Mouse (Mus musculus): ENCODE results near the gene Cdhr5. TPM values are rescaled to one million over a fixed set of nuclear protein-coding genes. Genes with fewer than 3 reads are reported as not detected.

Cdhr5 gene
- polyA plus RNA-seq, 1 experiment from 2014 or later, result not detected

GRCm38 (mm10) chr7:141229702-141230101 lies 46.9 kb downstream of the Cdhr5 start:
- DNase-seq (ENCODE audit: low spot score), result no peak
- H3K4me1 ChIP-seq (replicated peaks), result peaks cover 26% of the 10 kb centered on the region
- H3K36me3 ChIP-seq, result peaks cover 46% of the 10 kb centered on the region
- WGBS, result 63% methylated on average over 6 of the region's 6 CpGs
- H3K4me3 ChIP-seq, result peak overlapping the region; percentile 73
- H3K27ac ChIP-seq, result peak overlapping the region; percentile 99; the same call in 1 of the 2 replicates
- H3K9me3 ChIP-seq, result no peaks in the 10 kb centered on the region
- no peaks in the 10 kb centered on the region for H3K27me3 ChIP-seq (ENCODE audit: insufficient read depth, poor library complexity, severe bottlenecking)

- Histone ChIP-seq H3K4me1 (replicated peaks) (peaks cover 26% of the 10 kb centered on the region), H3K9me3 (no peaks in the 10 kb centered on the region), H3K4me3 (peak within 1 kb of the TSS; percentile 73), H3K27me3 (ENCODE audit: insufficient read depth, poor library complexity, severe bottlenecking) (no peaks in the 10 kb centered on the region), H3K27ac (peak within 1 kb of the TSS; percentile 99), H3K36me3 (peaks cover 33% of the 10 kb centered on the region)
- peak; percentile 93 for DNase-seq (ENCODE audit: low spot score)
- WGBS, result under 1% methylated on average over 76 of the region's 76 CpGs
Measured at GRCm38 (mm10) chr7:141228279-141229067, 48.1 kb downstream of the Cdhr5 start, which contains the start of gene Phrf1. Phrf1 (plus strand) TSS chr7:141228784.

GRCm38 (mm10) chr7:141227796-141228195 lies 48.8 kb downstream of the Cdhr5 start:
- peaks cover 27% of the 10 kb centered on the region for H3K36me3 ChIP-seq
- no peak for DNase-seq (ENCODE audit: low spot score)
- peaks cover 27% of the 10 kb centered on the region for H3K4me1 ChIP-seq (replicated peaks)
- H3K27me3 ChIP-seq (ENCODE audit: insufficient read depth, poor library complexity, severe bottlenecking), result no peaks in the 10 kb centered on the region
- no peaks in the 10 kb centered on the region for H3K9me3 ChIP-seq
- peak overlapping the region; percentile 73 for H3K4me3 ChIP-seq
- 81% methylated on average over 4 of the region's 4 CpGs for WGBS
- peak overlapping the region; percentile 99 for H3K27ac ChIP-seq

GRCm38 (mm10) chr7:141226535-141226934 lies 50.1 kb downstream of the Cdhr5 start:
- H3K27ac ChIP-seq, result no peak overlapping the region
- H3K4me1 ChIP-seq (replicated peaks), result peaks cover 39% of the 10 kb centered on the region
- WGBS, result 83% methylated on average over 6 of the region's 6 CpGs
- H3K36me3 ChIP-seq, result peaks cover 14% of the 10 kb centered on the region
- DNase-seq (ENCODE audit: low spot score), result no peak
- no peaks in the 10 kb centered on the region for H3K9me3 ChIP-seq
- no peaks in the 10 kb centered on the region for H3K27me3 ChIP-seq (ENCODE audit: insufficient read depth, poor library complexity, severe bottlenecking)
- H3K4me3 ChIP-seq, result no peak overlapping the region

GRCm38 (mm10) chr7:141222696-141223215 lies 53.8 kb downstream of the Cdhr5 start:
- Histone ChIP-seq H3K4me1 (replicated peaks) (peaks cover 45% of the 10 kb centered on the region), H3K4me3 (peak overlapping the region; percentile 65; the same call in 1 of the 2 replicates), H3K27ac (peak overlapping the region; percentile 93), H3K9me3 (no peaks in the 10 kb centered on the region), H3K27me3 (ENCODE audit: insufficient read depth, poor library complexity, severe bottlenecking) (no peaks in the 10 kb centered on the region), H3K36me3 (peaks cover 25% of the 10 kb centered on the region)
- no peak for DNase-seq (ENCODE audit: low spot score)
- WGBS, result 93% methylated on average over 4 of the region's 4 CpGs

- Histone ChIP-seq H3K27ac (peak overlapping the region; percentile 93), H3K36me3 (peaks cover 32% of the 10 kb centered on the region), H3K9me3 (no peaks in the 10 kb centered on the region), H3K4me3 (peak overlapping the region; percentile 65), H3K4me1 (replicated peaks) (peaks cover 51% of the 10 kb centered on the region), H3K27me3 (ENCODE audit: insufficient read depth, poor library complexity, severe bottlenecking) (no peaks in the 10 kb centered on the region)
- WGBS, result 17% methylated on average over 8 of the region's 8 CpGs
- DNase-seq (ENCODE audit: low spot score), result no peak
Measured at GRCm38 (mm10) chr7:141222126-141222467, 54.5 kb downstream of the Cdhr5 start.

- Histone ChIP-seq H3K4me3 (peak overlapping the region; percentile 65), H3K27me3 (ENCODE audit: insufficient read depth, poor library complexity, severe bottlenecking) (no peaks in the 10 kb centered on the region), H3K36me3 (peaks cover 35% of the 10 kb centered on the region), H3K9me3 (no peaks in the 10 kb centered on the region), H3K27ac (peak overlapping the region; percentile 93), H3K4me1 (replicated peaks) (peaks cover 57% of the 10 kb centered on the region)
- DNase-seq (ENCODE audit: low spot score), result peak; percentile 99
- WGBS, result 2% methylated on average over 44 of the region's 44 CpGs
Measured at GRCm38 (mm10) chr7:141221249-141222125, 55.1 kb downstream of the Cdhr5 start.

- Histone ChIP-seq H3K27ac (peak overlapping the region; percentile 93; the same call in 1 of the 2 replicates), H3K36me3 (peaks cover 35% of the 10 kb centered on the region), H3K4me1 (replicated peaks) (peaks cover 65% of the 10 kb centered on the region), H3K4me3 (peak overlapping the region; percentile 65), H3K27me3 (ENCODE audit: insufficient read depth, poor library complexity, severe bottlenecking) (no peaks in the 10 kb centered on the region), H3K9me3 (no peaks in the 10 kb centered on the region)
- no peak for DNase-seq (ENCODE audit: low spot score)
- WGBS, result 79% methylated on average over 1 of the region's 1 CpGs
Measured at GRCm38 (mm10) chr7:141220377-141220776, 56.2 kb downstream of the Cdhr5 start.

GRCm38 (mm10) chr7:141219558-141220099 lies 57.0 kb downstream of the Cdhr5 start:
- Histone ChIP-seq H3K4me3 (no peak overlapping the region), H3K27ac (no peak overlapping the region), H3K36me3 (peaks cover 35% of the 10 kb centered on the region), H3K4me1 (replicated peaks) (peaks cover 73% of the 10 kb centered on the region), H3K27me3 (ENCODE audit: insufficient read depth, poor library complexity, severe bottlenecking) (no peaks in the 10 kb centered on the region), H3K9me3 (no peaks in the 10 kb centered on the region)
- DNase-seq (ENCODE audit: low spot score), result no peak
- 95% methylated on average over 1 of the region's 1 CpGs for WGBS

MicroRNAs encoded within 50 kb of the gene (microRNA counts, 519-probe panel; counts per million panel counts)
- microRNA mmu-miR-210, result 4,153 counts per million, percentile 89 among the panel's probes with 10 or more counts

Other genes with a start within 250 kb of the Cdhr5 start
- not detected in 2 replicates for gene Gm17387, start 247.7 kb downstream of the Cdhr5 start, polyA plus RNA-seq (2016; fragmentation: Nextera tagmentation; extraction: Ambion mirVana)
- gene B4galnt4, start 215.7 kb downstream of the Cdhr5 start, polyA plus RNA-seq (2016; fragmentation: Nextera tagmentation; extraction: Ambion mirVana), result 26.4 and 35.1 TPM in 2 replicates
- 5.1 and 5.2 TPM in 2 replicates for gene Pkp3, start 198.6 kb downstream of the Cdhr5 start, polyA plus RNA-seq (2016; fragmentation: Nextera tagmentation; extraction: Ambion mirVana)
- 1.9 and 2.7 TPM in 2 replicates for gene Sigirr, start 176.2 kb downstream of the Cdhr5 start, polyA plus RNA-seq (2016; fragmentation: Nextera tagmentation; extraction: Ambion mirVana)
- gene Ano9, start 159.0 kb downstream of the Cdhr5 start, polyA plus RNA-seq (2016; fragmentation: Nextera tagmentation; extraction: Ambion mirVana), result 0.20 and 1.6 TPM in 2 replicates
- 80.1 and 80.2 TPM in 2 replicates for gene Ptdss2, start 154.4 kb downstream of the Cdhr5 start, polyA plus RNA-seq (2016; fragmentation: Nextera tagmentation; extraction: Ambion mirVana)
- 68.4 and 72.4 TPM in 2 replicates for gene Rnh1, start 103.9 kb downstream of the Cdhr5 start, polyA plus RNA-seq (2016; fragmentation: Nextera tagmentation; extraction: Ambion mirVana)
- gene Hras, start 82.8 kb downstream of the Cdhr5 start, polyA plus RNA-seq (2016; fragmentation: Nextera tagmentation; extraction: Ambion mirVana), result 96.8 and 115 TPM in 2 replicates
- 14.9 and 17.3 TPM in 2 replicates for gene Lrrc56, start 82.6 kb downstream of the Cdhr5 start, polyA plus RNA-seq (2016; fragmentation: Nextera tagmentation; extraction: Ambion mirVana)
- 3.9 and 4.0 TPM in 2 replicates for gene Lmntd2, start 62.7 kb downstream of the Cdhr5 start, polyA plus RNA-seq (2016; fragmentation: Nextera tagmentation; extraction: Ambion mirVana)
- gene Rassf7, start 60.9 kb downstream of the Cdhr5 start, polyA plus RNA-seq (2016; fragmentation: Nextera tagmentation; extraction: Ambion mirVana), result 58.5 and 59.0 TPM in 2 replicates
- gene Phrf1, start 48.0 kb downstream of the Cdhr5 start, polyA plus RNA-seq (2016; fragmentation: Nextera tagmentation; extraction: Ambion mirVana), result 106 and 108 TPM in 2 replicates
- 1.0 and 1.2 TPM in 2 replicates for gene Irf7, start 10.3 kb downstream of the Cdhr5 start, polyA plus RNA-seq (2016; fragmentation: Nextera tagmentation; extraction: Ambion mirVana)
- 8.2 and 12.3 TPM in 2 replicates for gene Sct, start 2.3 kb upstream of the Cdhr5 start, polyA plus RNA-seq (2016; fragmentation: Nextera tagmentation; extraction: Ambion mirVana)
- gene Drd4, start 15.2 kb upstream of the Cdhr5 start, polyA plus RNA-seq (2016; fragmentation: Nextera tagmentation; extraction: Ambion mirVana), result 0.34 and 0.35 TPM in 2 replicates
- 56.8 and 71.6 TPM in 2 replicates for gene Deaf1, start 50.9 kb upstream of the Cdhr5 start, polyA plus RNA-seq (2016; fragmentation: Nextera tagmentation; extraction: Ambion mirVana)
- 53.7 and 57.8 TPM in 2 replicates for gene Tmem80, start 51.0 kb upstream of the Cdhr5 start, polyA plus RNA-seq (2016; fragmentation: Nextera tagmentation; extraction: Ambion mirVana)
- gene Eps8l2, start 62.1 kb upstream of the Cdhr5 start, polyA plus RNA-seq (2016; fragmentation: Nextera tagmentation; extraction: Ambion mirVana), result 6.7 and 6.8 TPM in 2 replicates
- 336 and 378 TPM in 2 replicates for gene Taldo1, start 115.4 kb upstream of the Cdhr5 start, polyA plus RNA-seq (2016; fragmentation: Nextera tagmentation; extraction: Ambion mirVana)
- gene Gatd1, start 137.3 kb upstream of the Cdhr5 start, polyA plus RNA-seq (2016; fragmentation: Nextera tagmentation; extraction: Ambion mirVana), result 45.2 and 49.4 TPM in 2 replicates
- 11.5 and 21.9 TPM in 2 replicates for gene Cend1, start 152.7 kb upstream of the Cdhr5 start, polyA plus RNA-seq (2016; fragmentation: Nextera tagmentation; extraction: Ambion mirVana)
- gene Slc25a22, start 161.1 kb upstream of the Cdhr5 start, polyA plus RNA-seq (2016; fragmentation: Nextera tagmentation; extraction: Ambion mirVana), result 45.9 and 55.6 TPM in 2 replicates
- gene Pidd1, start 167.2 kb upstream of the Cdhr5 start, polyA plus RNA-seq (2016; fragmentation: Nextera tagmentation; extraction: Ambion mirVana), result 21.0 and 23.2 TPM in 2 replicates
- gene Rplp2, start 170.6 kb upstream of the Cdhr5 start, polyA plus RNA-seq (2016; fragmentation: Nextera tagmentation; extraction: Ambion mirVana), result 1,010 and 1,127 TPM in 2 replicates
- 19.3 and 20.3 TPM in 2 replicates for gene Pnpla2, start 178.4 kb upstream of the Cdhr5 start, polyA plus RNA-seq (2016; fragmentation: Nextera tagmentation; extraction: Ambion mirVana)
- 8.1 and 9.1 TPM in 2 replicates for gene Cracr2b, start 184.3 kb upstream of the Cdhr5 start, polyA plus RNA-seq (2016; fragmentation: Nextera tagmentation; extraction: Ambion mirVana)
- gene Cd151, start 190.6 kb upstream of the Cdhr5 start, polyA plus RNA-seq (2016; fragmentation: Nextera tagmentation; extraction: Ambion mirVana), result 26.0 and 29.7 TPM in 2 replicates
- 89.5 and 90.0 TPM in 2 replicates for gene Polr2l, start 198.3 kb upstream of the Cdhr5 start, polyA plus RNA-seq (2016; fragmentation: Nextera tagmentation; extraction: Ambion mirVana)
- 36.3 and 38.6 TPM in 2 replicates for gene Tspan4, start 198.5 kb upstream of the Cdhr5 start, polyA plus RNA-seq (2016; fragmentation: Nextera tagmentation; extraction: Ambion mirVana)